10 mouse cellular contexts compared by ENCODE assay signal in the genomic region with DNA sequence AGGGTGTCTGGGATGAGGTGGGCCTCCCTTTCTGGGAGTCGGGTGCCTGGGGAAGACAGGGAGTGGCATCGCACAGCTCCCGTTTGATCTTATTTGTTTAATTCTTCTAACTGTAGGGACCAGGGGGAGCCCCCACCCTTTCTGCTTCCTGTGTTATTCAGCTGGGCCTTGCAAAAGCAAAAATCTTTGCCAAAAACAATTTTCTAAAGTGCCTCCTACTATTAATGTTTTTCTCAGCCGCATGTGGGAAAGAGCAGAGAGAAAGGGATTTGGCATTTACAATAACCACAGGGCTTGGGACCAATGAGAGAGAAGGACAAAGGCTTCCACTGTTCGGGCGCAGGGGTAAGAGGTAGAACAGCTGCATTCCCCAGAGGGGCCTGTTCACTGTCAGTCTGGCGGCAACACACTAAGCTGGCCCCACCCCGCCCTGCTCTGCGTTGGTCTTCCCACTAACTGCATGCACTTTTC. TPM values are rescaled to one million over a fixed set of nuclear protein-coding genes. Genes with fewer than 3 reads are reported as not detected.
DNase-seq lines count a peak whose midpoint lies in the region; ATAC-seq and TF ChIP-seq lines count a peak whose summit lies in the region.
"Had no signal": no experiment of that assay in that cellular context is flagged by ENCODE, and none has a peak within 500 bp of the region (broad histone marks: within the 10 kb centered on the region; RNA-seq: fewer than 3 reads in every experiment).

No protein-coding gene starts in this region.

- H3K27me3 ChIP-seq in kidney, embryonic 15.5 days, result no peaks in the 10 kb centered on the region
- no peaks in the 10 kb centered on the region; the same call in 1 of the 2 replicates for H3K27me3 ChIP-seq in hindbrain, embryonic 13.5 days
- H3K27me3 ChIP-seq in liver, embryonic 11.5 days (replicated peaks; ENCODE audit: control insufficient read depth, insufficient read depth, low read length), result no peaks in the 10 kb centered on the region
- H3K27me3 ChIP-seq: liver, embryonic 13.5 days had no signal

- no peak overlapping the region for H3K9ac ChIP-seq in kidney, embryonic 15.5 days
- H3K9ac ChIP-seq in hindbrain, embryonic 13.5 days, result no peak overlapping the region
- no peak overlapping the region for H3K9ac ChIP-seq in liver, embryonic 11.5 days (ENCODE audit: low read depth, low read length)
- H3K9ac ChIP-seq: liver, embryonic 13.5 days had no signal

- 33% methylated on average over 9 of the region's 9 CpGs for WGBS in kidney, embryonic 15.5 days
- 46% methylated on average over 9 of the region's 9 CpGs for WGBS in hindbrain, embryonic 13.5 days
- 52% methylated on average over 9 of the region's 9 CpGs for WGBS in liver, embryonic 11.5 days
- 12% methylated on average over 9 of the region's 9 CpGs for WGBS in olfactory bulb, adult 2 months

- peaks cover 30% of the 10 kb centered on the region for H3K4me1 ChIP-seq in kidney, embryonic 15.5 days
- H3K4me1 ChIP-seq in hindbrain, embryonic 13.5 days (replicated peaks), result peaks cover 8% of the 10 kb centered on the region
- peaks cover 9% of the 10 kb centered on the region; the same call in 1 of the 2 replicates for H3K4me1 ChIP-seq in liver, embryonic 11.5 days (replicated peaks; ENCODE audit: control insufficient read depth, insufficient read depth, low read length)
- peaks cover 15% of the 10 kb centered on the region for H3K4me1 ChIP-seq in olfactory bulb, adult 2 months (ENCODE audit: control insufficient read depth, insufficient read depth, low read length)

- no peak for DNase-seq in kidney, adult 18-20 months
- DNase-seq in adipocyte (ENCODE audit: low spot score), result peak; percentile 91
- peak; percentile 75 for DNase-seq in gastrocnemius, adult 18-20 months (ENCODE audit: low spot score)
- DNase-seq in liver, embryonic 11.5 days (ENCODE audit: low spot score), result peak; percentile 38
- DNase-seq in cerebellum, postnatal 36 days, result no peak
- DNase-seq: liver, embryonic 13.5 days had no signal

- no peak overlapping the region for H3K4me2 ChIP-seq in kidney, embryonic 15.5 days
- H3K4me2 ChIP-seq in hindbrain, embryonic 13.5 days, result no peak overlapping the region
- no peak overlapping the region for H3K4me2 ChIP-seq in liver, embryonic 11.5 days
- H3K4me2 ChIP-seq: liver, embryonic 13.5 days had no signal

- no peaks in the 10 kb centered on the region for H3K36me3 ChIP-seq in kidney, embryonic 15.5 days
- H3K36me3 ChIP-seq in hindbrain, embryonic 13.5 days, result no peaks in the 10 kb centered on the region
- H3K36me3 ChIP-seq in liver, embryonic 11.5 days (ENCODE audit: control insufficient read depth, insufficient read depth, low read length), result no peaks in the 10 kb centered on the region
- H3K36me3 ChIP-seq: liver, embryonic 13.5 days had no signal

- no peaks in the 10 kb centered on the region for H3K9me3 ChIP-seq in kidney, embryonic 15.5 days (replicated peaks)
- no peaks in the 10 kb centered on the region for H3K9me3 ChIP-seq in hindbrain, embryonic 13.5 days
- no peaks in the 10 kb centered on the region for H3K9me3 ChIP-seq in liver, embryonic 11.5 days (ENCODE audit: control insufficient read depth, low read length)
- H3K9me3 ChIP-seq: G1E; liver, embryonic 13.5 days had no signal

- TF ChIP-seq CTCF in olfactory bulb, adult 2 months (IDR thresholded peaks at IDR 0.05; ENCODE audit: insufficient read depth, low read depth, low read length), result no peak

- no peak for TF ChIP-seq POLR2A in olfactory bulb, adult 2 months (IDR thresholded peaks at IDR 0.05; ENCODE audit: insufficient read depth, low read depth, low read length)

- peak overlapping the region; percentile 82 for H3K27ac ChIP-seq in kidney, embryonic 15.5 days
- no peak overlapping the region; the same call in none of the 2 replicates for H3K27ac ChIP-seq in hindbrain, embryonic 13.5 days
- peak overlapping the region; percentile 28 for H3K27ac ChIP-seq in liver, embryonic 11.5 days (ENCODE audit: low read depth, low read length)
- H3K27ac ChIP-seq in olfactory bulb, adult 2 months (ENCODE audit: insufficient read depth, low read depth, low read length), result peak overlapping the region; percentile 91
- H3K27ac ChIP-seq: liver, embryonic 13.5 days had no signal

- no peak overlapping the region for H3K4me3 ChIP-seq in kidney, embryonic 15.5 days (replicated peaks)
- no peak overlapping the region for H3K4me3 ChIP-seq in hindbrain, embryonic 13.5 days
- H3K4me3 ChIP-seq in liver, embryonic 11.5 days (ENCODE audit: low read depth, low read length), result no peak overlapping the region
- no peak overlapping the region for H3K4me3 ChIP-seq in olfactory bulb, adult 2 months (ENCODE audit: insufficient read depth, low read depth, low read length)
- H3K4me3 ChIP-seq: liver, embryonic 13.5 days had no signal

- peak; percentile 90 for ATAC-seq in kidney, embryonic 15.5 days (replicated peaks; ENCODE audit: low FRiP score)
- 0 out of 2 replicates have a peak, but pooled peaks have one; percentile 69 for ATAC-seq in hindbrain, embryonic 13.5 days (ENCODE audit: low FRiP score)
- ATAC-seq in liver, embryonic 11.5 days (replicated peaks; ENCODE audit: low FRiP score), result peak; percentile 59; the same call in 1 of the 2 replicates

RNA-seq across cellular contexts. Expression of a gene that starts 12.3 kb away (rescaled TPM):
- 3.5 and 4.3 TPM in 2 replicates for polyA plus RNA-seq in kidney, embryonic 15.5 days (2015; fragmentation: Nextera tagmentation; extraction: Ambion mirVana)
- 1 to 10 TPM in 1 of 2 experiments, under 1 TPM in 1; 0.55 to 1.9 TPM for total RNA-seq in gastrocnemius, adult 18-20 months (2021)
- polyA plus RNA-seq in hindbrain, embryonic 13.5 days (2015; fragmentation: Nextera tagmentation; extraction: Ambion mirVana), result 2.1 and 2.8 TPM in 2 replicates
- polyA plus RNA-seq in liver, embryonic 11.5 days (2014; fragmentation: Nextera tagmentation; extraction: Ambion mirVana), result 8.5 and 9.2 TPM in 2 replicates
- polyA plus RNA-seq in olfactory bulb, adult 2 months (2012; ENCODE audit: insufficient read depth, insufficient read length, low replicate concordance, missing spikeins), result not detected in 2 replicates

RNA-seq across cellular contexts. Expression of a gene that starts 18.3 kb away (rescaled TPM):
- 1.2 and 1.6 TPM in 2 replicates for polyA plus RNA-seq in kidney, embryonic 15.5 days (2015; fragmentation: Nextera tagmentation; extraction: Ambion mirVana)
- total RNA-seq in gastrocnemius, adult 18-20 months (2021), result 1 to 10 TPM; 2.4 to 3.2 TPM
- 0.18 and 0.73 TPM in 2 replicates for polyA plus RNA-seq in hindbrain, embryonic 13.5 days (2015; fragmentation: Nextera tagmentation; extraction: Ambion mirVana)
- 0.15 and 0.48 TPM in 2 replicates for polyA plus RNA-seq in liver, embryonic 11.5 days (2014; fragmentation: Nextera tagmentation; extraction: Ambion mirVana)
- not detected in 2 replicates for polyA plus RNA-seq in olfactory bulb, adult 2 months (2012; ENCODE audit: insufficient read depth, insufficient read length, low replicate concordance, missing spikeins)

RNA-seq across cellular contexts. Expression of a gene that starts 21.3 kb away (rescaled TPM):
- polyA plus RNA-seq in kidney, embryonic 15.5 days (2015; fragmentation: Nextera tagmentation; extraction: Ambion mirVana), result 14.2 and 16.3 TPM in 2 replicates
- 1 to 10 TPM; 2.9 to 3.9 TPM for total RNA-seq in gastrocnemius, adult 18-20 months (2021)
- 12.9 and 13.5 TPM in 2 replicates for polyA plus RNA-seq in hindbrain, embryonic 13.5 days (2015; fragmentation: Nextera tagmentation; extraction: Ambion mirVana)
- 11.1 and 12.8 TPM in 2 replicates for polyA plus RNA-seq in liver, embryonic 11.5 days (2014; fragmentation: Nextera tagmentation; extraction: Ambion mirVana)
- not detected in 2 replicates for polyA plus RNA-seq in olfactory bulb, adult 2 months (2012; ENCODE audit: insufficient read depth, insufficient read length, low replicate concordance, missing spikeins)

RNA-seq across cellular contexts. Expression of a gene that starts 36.3 kb away (rescaled TPM):
- 13.3 and 14.0 TPM in 2 replicates for polyA plus RNA-seq in kidney, embryonic 15.5 days (2015; fragmentation: Nextera tagmentation; extraction: Ambion mirVana)
- total RNA-seq in gastrocnemius, adult 18-20 months (2021), result under 1 TPM; 0.53 to 0.88 TPM
- polyA plus RNA-seq in hindbrain, embryonic 13.5 days (2015; fragmentation: Nextera tagmentation; extraction: Ambion mirVana), result 0.62 and 0.82 TPM in 2 replicates
- 4.1 and 5.2 TPM in 2 replicates for polyA plus RNA-seq in liver, embryonic 11.5 days (2014; fragmentation: Nextera tagmentation; extraction: Ambion mirVana)
- polyA plus RNA-seq in olfactory bulb, adult 2 months (2012; ENCODE audit: insufficient read depth, insufficient read length, low replicate concordance, missing spikeins), result not detected in 2 replicates

RNA-seq across cellular contexts. Expression of a gene that starts 59.1 kb away (rescaled TPM):
- 9.2 and 9.9 TPM in 2 replicates for polyA plus RNA-seq in kidney, embryonic 15.5 days (2015; fragmentation: Nextera tagmentation; extraction: Ambion mirVana)
- 1 to 10 TPM; 6.5 to 6.7 TPM for total RNA-seq in gastrocnemius, adult 18-20 months (2021)
- polyA plus RNA-seq in hindbrain, embryonic 13.5 days (2015; fragmentation: Nextera tagmentation; extraction: Ambion mirVana), result 7.1 and 7.4 TPM in 2 replicates
- polyA plus RNA-seq in liver, embryonic 11.5 days (2014; fragmentation: Nextera tagmentation; extraction: Ambion mirVana), result 9.3 and 10.7 TPM in 2 replicates
- polyA plus RNA-seq in olfactory bulb, adult 2 months (2012; ENCODE audit: insufficient read depth, insufficient read length, low replicate concordance, missing spikeins), result 406 TPM in 1 of 2 replicates, not detected in the other

Comparison
In these comparisons a context has a peak if more than half of its experiments do, and no peak if none do; other contexts are left out.
1. DNase-seq: peak in adipocyte (single experiment), gastrocnemius, adult 18-20 months (single experiment) and liver, embryonic 11.5 days (single experiment); none in kidney, adult 18-20 months (single experiment) and cerebellum, postnatal 36 days (0 of 2).
2. RNA of a gene that starts 21.3 kb away (polyA plus RNA-seq): 14.2 to 16.3 TPM in kidney, embryonic 15.5 days, 12.9 to 13.5 TPM in hindbrain, embryonic 13.5 days and 11.1 to 12.8 TPM in liver, embryonic 11.5 days; not detected in olfactory bulb, adult 2 months; every median in the first group is over 10 times any median in the second.
3. Peak in every context shown above with its lines, with median percentiles within 50 percentile points of each other: ATAC-seq.